ENCODE assay signal across 33 mouse cellular contexts in the genomic region with DNA sequence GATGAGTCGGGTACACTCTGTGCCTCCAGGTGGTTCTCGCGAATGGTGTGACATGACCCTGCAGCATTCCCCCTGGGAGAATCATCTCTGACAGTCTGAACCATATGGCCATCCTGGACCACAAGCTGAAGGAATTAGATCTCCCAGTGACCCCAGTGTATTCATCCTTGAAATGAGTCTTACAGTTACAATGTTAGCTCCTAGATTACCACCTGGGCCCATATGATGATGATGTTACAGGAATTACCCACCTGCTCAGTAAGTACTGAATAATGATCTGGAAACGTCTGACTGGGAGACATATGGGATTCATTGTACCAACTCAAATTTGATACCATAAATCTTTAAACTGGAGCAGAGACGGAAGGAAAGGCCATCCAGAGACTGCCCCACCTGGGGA. TPM values are rescaled to one million over a fixed set of nuclear protein-coding genes. Genes with fewer than 3 reads are reported as not detected.
DNase-seq lines count a peak whose midpoint lies in the region; ATAC-seq and TF ChIP-seq lines count a peak whose summit lies in the region.
"Had no signal": no experiment of that assay in that cellular context is flagged by ENCODE, and none has a peak within 500 bp of the region (broad histone marks: within the 10 kb centered on the region; RNA-seq: fewer than 3 reads in every experiment).

No protein-coding gene starts in this region.

- ATAC-seq in hindbrain, embryonic 12.5 days (ENCODE audit: low FRiP score) = peak; percentile 54; the same call in 1 of the 2 replicates
- no peak for ATAC-seq in hindbrain, embryonic 14.5 days (ENCODE audit: low FRiP score)
- peak; percentile 36; the same call in 1 of the 2 replicates for ATAC-seq in neural tube, embryonic 13.5 days (ENCODE audit: low read depth)
- no peak for ATAC-seq in neural tube, embryonic 15.5 days (ENCODE audit: low FRiP score)
- ATAC-seq in hindbrain, postnatal 0 days = peak; percentile 51; the same call in 1 of the 2 replicates
- ATAC-seq: forebrain, embryonic 14.5 days; forebrain, postnatal 0 days; inflammation-experienced regulatory T-cells, adult 6 months; intestine, embryonic 16.5 days; Patski had no signal

- no peaks in the 10 kb centered on the region for H3K9me3 ChIP-seq in hindbrain, embryonic 12.5 days (replicated peaks)
- H3K9me3 ChIP-seq in hindbrain, embryonic 14.5 days (ENCODE audit: control insufficient read depth, low read length) = no peaks in the 10 kb centered on the region
- H3K9me3 ChIP-seq in neural tube, embryonic 13.5 days = no peaks in the 10 kb centered on the region
- H3K9me3 ChIP-seq in neural tube, embryonic 15.5 days (replicated peaks) = no peaks in the 10 kb centered on the region
- no peaks in the 10 kb centered on the region for H3K9me3 ChIP-seq in hindbrain, postnatal 0 days (ENCODE audit: low read length)
- H3K9me3 ChIP-seq: embryonic facial prominence, embryonic 12.5 days; embryonic facial prominence, embryonic 15.5 days; G1E; heart, embryonic 12.5 days; heart, embryonic 15.5 days; hindbrain, embryonic 15.5 days had no signal

- H3K4me2 ChIP-seq in hindbrain, embryonic 12.5 days (replicated peaks) = no peak overlapping the region
- no peak overlapping the region for H3K4me2 ChIP-seq in hindbrain, embryonic 14.5 days (replicated peaks)
- H3K4me2 ChIP-seq in neural tube, embryonic 13.5 days = no peak overlapping the region
- no peak overlapping the region for H3K4me2 ChIP-seq in neural tube, embryonic 15.5 days
- H3K4me2 ChIP-seq in hindbrain, postnatal 0 days (ENCODE audit: low read depth, low read length) = no peak overlapping the region
- H3K4me2 ChIP-seq: embryonic facial prominence, embryonic 12.5 days; embryonic facial prominence, embryonic 15.5 days; heart, embryonic 12.5 days; heart, embryonic 15.5 days; hindbrain, embryonic 15.5 days had no signal

- H3K4me1 ChIP-seq in hindbrain, embryonic 12.5 days = no peaks in the 10 kb centered on the region
- no peaks in the 10 kb centered on the region for H3K4me1 ChIP-seq in hindbrain, embryonic 14.5 days (replicated peaks; ENCODE audit: control insufficient read depth, insufficient read depth, low read length)
- H3K4me1 ChIP-seq in neural tube, embryonic 13.5 days (replicated peaks) = no peaks in the 10 kb centered on the region
- H3K4me1 ChIP-seq in neural tube, embryonic 15.5 days = no peaks in the 10 kb centered on the region
- H3K4me1 ChIP-seq in hindbrain, postnatal 0 days (ENCODE audit: insufficient read depth, low read length) = no peaks in the 10 kb centered on the region
- H3K4me1 ChIP-seq: embryonic facial prominence, embryonic 12.5 days; embryonic facial prominence, embryonic 15.5 days; heart, embryonic 12.5 days; heart, embryonic 15.5 days; hindbrain, embryonic 15.5 days had no signal

- no peaks in the 10 kb centered on the region for H3K36me3 ChIP-seq in hindbrain, embryonic 12.5 days
- H3K36me3 ChIP-seq in hindbrain, embryonic 14.5 days (replicated peaks; ENCODE audit: control insufficient read depth, insufficient read depth) = no peaks in the 10 kb centered on the region
- no peaks in the 10 kb centered on the region for H3K36me3 ChIP-seq in neural tube, embryonic 13.5 days
- H3K36me3 ChIP-seq in neural tube, embryonic 15.5 days = no peaks in the 10 kb centered on the region
- no peaks in the 10 kb centered on the region for H3K36me3 ChIP-seq in hindbrain, postnatal 0 days (ENCODE audit: insufficient read depth, low read length)
- H3K36me3 ChIP-seq: embryonic facial prominence, embryonic 12.5 days; embryonic facial prominence, embryonic 15.5 days; G1E; heart, embryonic 12.5 days; heart, embryonic 15.5 days; hindbrain, embryonic 15.5 days had no signal

- H3K4me3 ChIP-seq in hindbrain, embryonic 12.5 days = no peak overlapping the region
- H3K4me3 ChIP-seq in hindbrain, embryonic 14.5 days (replicated peaks; ENCODE audit: low read length) = no peak overlapping the region
- no peak overlapping the region for H3K4me3 ChIP-seq in neural tube, embryonic 13.5 days
- H3K4me3 ChIP-seq in neural tube, embryonic 15.5 days (replicated peaks) = no peak overlapping the region
- no peak overlapping the region for H3K4me3 ChIP-seq in hindbrain, postnatal 0 days (ENCODE audit: low read length)
- H3K4me3 ChIP-seq: embryonic facial prominence, embryonic 12.5 days; embryonic facial prominence, embryonic 15.5 days; heart, embryonic 12.5 days; heart, embryonic 15.5 days; hindbrain, embryonic 15.5 days had no signal

- H3K27me3 ChIP-seq in hindbrain, embryonic 12.5 days = no peaks in the 10 kb centered on the region
- no peaks in the 10 kb centered on the region for H3K27me3 ChIP-seq in hindbrain, embryonic 14.5 days (ENCODE audit: control insufficient read depth, insufficient read depth, low read length)
- H3K27me3 ChIP-seq in neural tube, embryonic 13.5 days = no peaks in the 10 kb centered on the region
- H3K27me3 ChIP-seq in neural tube, embryonic 15.5 days (replicated peaks) = no peaks in the 10 kb centered on the region
- H3K27me3 ChIP-seq in hindbrain, postnatal 0 days (ENCODE audit: insufficient read depth, low read length) = no peaks in the 10 kb centered on the region
- H3K27me3 ChIP-seq: CH12.LX; embryonic facial prominence, embryonic 12.5 days; embryonic facial prominence, embryonic 15.5 days; heart, embryonic 12.5 days; heart, embryonic 15.5 days; hindbrain, embryonic 15.5 days had no signal

- no peak overlapping the region for H3K27ac ChIP-seq in hindbrain, embryonic 12.5 days
- no peak overlapping the region for H3K27ac ChIP-seq in hindbrain, embryonic 14.5 days
- no peak overlapping the region for H3K27ac ChIP-seq in neural tube, embryonic 13.5 days (replicated peaks)
- no peak overlapping the region for H3K27ac ChIP-seq in neural tube, embryonic 15.5 days (replicated peaks)
- H3K27ac ChIP-seq in hindbrain, postnatal 0 days = no peak overlapping the region
- H3K27ac ChIP-seq: embryonic facial prominence, embryonic 12.5 days; embryonic facial prominence, embryonic 15.5 days; heart, embryonic 15.5 days; hindbrain, embryonic 15.5 days had no signal

- 66% methylated on average over 5 of the region's 5 CpGs for WGBS in hindbrain, embryonic 12.5 days
- 69% methylated on average over 5 of the region's 5 CpGs for WGBS in hindbrain, embryonic 14.5 days
- WGBS in neural tube, embryonic 13.5 days = 54% methylated on average over 5 of the region's 5 CpGs
- WGBS in neural tube, embryonic 15.5 days = 61% methylated on average over 5 of the region's 5 CpGs
- WGBS in hindbrain, postnatal 0 days = 60% methylated on average over 5 of the region's 5 CpGs

- intact Hi-C loops in left cerebral cortex, postnatal 10 days (cut with DNase I) = no loop called here

- no peak for DNase-seq in hindbrain, embryonic 14.5 days (ENCODE audit: low spot score)
- no peak for DNase-seq in hindbrain, postnatal 0 days (ENCODE audit: low spot score)
- no peak for DNase-seq in left cerebral cortex, postnatal 10 days (ENCODE audit: extremely low spot score in 1 of 2, low spot score in 2 of 2)
- DNase-seq: adrenal gland, adult 2 months; adrenal gland, postnatal 14 days; B cell, adult 2 months; cerebellum, adult 11 months; cerebellum, adult 9-11 months; cerebellum, postnatal 25 days; forebrain, postnatal 0 days; gastrocnemius, postnatal 25 days; heart, adult 18-20 months; heart, postnatal 10 days; heart, postnatal 36 days had no signal

- no peak for TF ChIP-seq CTCF in hindbrain, postnatal 0 days (IDR thresholded peaks at IDR 0.05; ENCODE audit: low read depth)

- no peak overlapping the region for H3K9ac ChIP-seq in hindbrain, embryonic 12.5 days
- H3K9ac ChIP-seq in hindbrain, embryonic 14.5 days = no peak overlapping the region
- no peak overlapping the region for H3K9ac ChIP-seq in neural tube, embryonic 13.5 days
- no peak overlapping the region for H3K9ac ChIP-seq in neural tube, embryonic 15.5 days (replicated peaks)
- no peak overlapping the region for H3K9ac ChIP-seq in hindbrain, postnatal 0 days (replicated peaks; ENCODE audit: low read length)
- H3K9ac ChIP-seq: embryonic facial prominence, embryonic 12.5 days; embryonic facial prominence, embryonic 15.5 days; forebrain, postnatal 0 days; heart, embryonic 12.5 days; heart, embryonic 15.5 days; hindbrain, embryonic 15.5 days had no signal

RNA-seq across cellular contexts. Expression of a gene that starts 29.4 kb away (rescaled TPM):
- polyA plus RNA-seq in hindbrain, embryonic 12.5 days (2016; fragmentation: Nextera tagmentation; extraction: Ambion mirVana) = not detected in 2 replicates
- polyA plus RNA-seq in hindbrain, embryonic 14.5 days (2014; fragmentation: Nextera tagmentation; extraction: Ambion mirVana) = not detected in 2 replicates
- 1.5 and 4.0 TPM in 2 replicates for polyA plus RNA-seq in neural tube, embryonic 13.5 days (2015; fragmentation: Nextera tagmentation; extraction: Ambion mirVana)
- 2.6 TPM in 1 of 2 replicates, not detected in the other for polyA plus RNA-seq in neural tube, embryonic 15.5 days (2015; fragmentation: Nextera tagmentation; extraction: Ambion mirVana)
- total RNA-seq in hindbrain, postnatal 0 days (2014; rRNA removed) = not detected in 2 replicates
- polyA plus RNA-seq in hindbrain, postnatal 0 days (2015; fragmentation: Nextera tagmentation; extraction: Ambion mirVana) = not detected in 2 replicates
- total RNA-seq in left cerebral cortex, postnatal 10 days (2021) = not detected
- total RNA-seq: adrenal gland, adult 2 months; adrenal gland, postnatal 14 days; adrenal gland, postnatal 4 days; common myeloid progenitor, adult 5-6 weeks; forebrain, postnatal 0 days; G1E; gastrocnemius, adult 8-10 months; gastrocnemius, postnatal 25 days; heart, adult 18-20 months; heart, postnatal 10 days; heart, postnatal 36 days had no signal
- polyA plus RNA-seq: adrenal gland, adult 2 months; embryonic facial prominence, embryonic 12.5 days; forebrain, embryonic 11.5 days; forebrain, embryonic 14.5 days; forebrain, postnatal 0 days; G1E; gonadal fat pad, adult 2 months; heart, embryonic 12.5 days; inflammation-experienced regulatory T-cells, adult 6 months had no signal

Comparison
In these comparisons a context has a peak if more than half of its experiments do, and no peak if none do; other contexts are left out.
1. ATAC-seq: peak in hindbrain, embryonic 12.5 days (single experiment), neural tube, embryonic 13.5 days (single experiment) and hindbrain, postnatal 0 days (single experiment); none in hindbrain, embryonic 14.5 days (single experiment) and neural tube, embryonic 15.5 days (single experiment).